Mouse (Mus musculus): ENCODE measurements around the gene St3gal4.

GRCm38 (mm10) chr9:35138029-35138428 lies 19.0 kb upstream of the St3gal4 start:
- TF ChIP-seq CTCF (IDR thresholded peaks at IDR 0.05 in 2 of 3, conservative IDR thresholded peaks at IDR 0.05 in 1 of 3; ENCODE audit: control insufficient read depth in 1 of 3, insufficient read depth in 1 of 3, low read depth in 2 of 3, low read length in 3 of 3, poor library complexity in 1 of 3, severe bottlenecking in 1 of 3) (no peak), POLR2A (IDR thresholded peaks at IDR 0.05; ENCODE audit: control insufficient read depth in 1 of 2, insufficient read depth in 1 of 2, low read depth in 1 of 2, low read length in 2 of 2, poor library complexity in 1 of 2) (no peak), TBP (IDR thresholded peaks at IDR 0.05; ENCODE audit: low read depth, low read length) (no peak), USF1 (IDR thresholded peaks at IDR 0.05; ENCODE audit: low read depth, low read length) (no peak), POLR2AphosphoS2 (IDR thresholded peaks at IDR 0.05; ENCODE audit: low read length) (no peak), KAT2A (conservative IDR thresholded peaks at IDR 0.05; ENCODE audit: low read depth, low read length) (no peak), ZC3H11A (IDR thresholded peaks at IDR 0.05; ENCODE audit: low read depth, low read length) (no peak), HCFC1 (IDR thresholded peaks at IDR 0.05; ENCODE audit: low read depth, low read length) (no peak), EP300 (IDR thresholded peaks at IDR 0.05; ENCODE audit: low read depth in 1 of 2, low read length in 2 of 2) (no peak), MXI1 (IDR thresholded peaks at IDR 0.05; ENCODE audit: low read depth, low read length) (no peak), MAZ (IDR thresholded peaks at IDR 0.05; ENCODE audit: low read depth, low read length) (no peak), SMC3 (IDR thresholded peaks at IDR 0.05; ENCODE audit: low read depth, low read length) (no peak)

Measured in MEL (cell line).